Mouse (Mus musculus) intestine, embryonic 15.5 days (tissue): ENCODE measurements at regions not wholly inside any gene's neighbourhood (a gene's known extent, or its start where the extent isn't known, plus 50 kb on each side); places are given as distances from the start of the nearest gene placed in this dataset.

ENCODE experiments used
- ATAC-seq: fragments of 200-750 bp; cut with Nextera tagmentation; 2 replicates; pipeline ENCODE4 v1.8.0; 2017; ENCODE audit warnings: moderate TSS enrichment, moderate library complexity
- H3K27ac ChIP-seq: fragments of 300-500 bp; sonication (generic); 2 replicates; pipeline ENCODE4 v1.5.1; 2015; ENCODE audit warnings: mild to moderate bottlenecking, inconsistent platforms
- H3K27me3 ChIP-seq: fragments of 300-500 bp; sonication (generic); replicated peaks from 2 replicates; pipeline ENCODE4 v1.6.1; 2015; ENCODE audit warnings: inconsistent platforms
- H3K36me3 ChIP-seq: fragments of 300-500 bp; sonication (generic); 2 replicates; pipeline ENCODE4 v1.6.1; 2015; ENCODE audit warnings: inconsistent platforms
- H3K4me1 ChIP-seq: fragments of 300-500 bp; sonication (generic); replicated peaks from 2 replicates; pipeline ENCODE4 v1.6.1; 2015; ENCODE audit warnings: inconsistent platforms
- H3K4me2 ChIP-seq: fragments of 300-500 bp; sonication (generic); replicated peaks from 2 replicates; pipeline ENCODE4 v1.6.1; 2015; ENCODE audit warnings: mild to moderate bottlenecking, inconsistent platforms
- H3K4me3 ChIP-seq: fragments of 300-500 bp; sonication (generic); replicated peaks from 2 replicates; pipeline ENCODE4 v1.5.1; 2015; ENCODE audit warnings: inconsistent platforms
- H3K9ac ChIP-seq: fragments of 300-500 bp; sonication (generic); 2 replicates; pipeline ENCODE4 v1.6.1; 2015; ENCODE audit warnings: inconsistent platforms
- H3K9me3 ChIP-seq: fragments of 300-500 bp; sonication (generic); 2 replicates; pipeline ENCODE4 v1.6.1; 2016; ENCODE audit warnings: inconsistent platforms
- WGBS: fragments of 180-500 bp; shearing (Covaris S2); methylation state at CpG from one replicate; pipeline ENCODE4 v1.1.7; 2015; 5-methylcytosine and 5-hydroxymethylcytosine counted together

DNA sequence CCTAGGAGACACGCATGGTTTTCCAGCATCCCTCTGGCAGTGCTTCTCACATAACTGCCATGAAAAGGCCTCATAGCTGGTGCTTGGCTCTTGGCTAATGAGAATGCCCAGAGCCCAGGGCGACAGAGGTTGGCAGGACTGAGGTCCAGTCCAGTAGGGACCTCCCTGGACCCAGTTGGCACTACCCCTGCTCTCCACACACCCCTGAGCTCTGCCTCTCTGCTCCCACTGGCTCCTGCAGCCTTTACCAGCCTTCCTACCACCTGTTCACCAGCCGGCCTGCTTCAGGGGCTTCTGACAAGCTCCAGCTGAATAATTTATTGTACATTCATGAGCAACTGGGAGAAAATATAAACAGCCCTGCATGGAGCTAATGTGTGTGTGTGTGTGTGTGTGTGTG, 82.0 kb upstream of the Ppp1r26 start:
- Histone ChIP-seq H3K9ac (no peak overlapping the region), H3K4me1 (peaks cover 6% of the 10 kb centered on the region), H3K27ac (0 out of 2 replicates have a peak overlapping the region, but pooled peaks have one; percentile 36), H3K9me3 (no peaks in the 10 kb centered on the region), H3K36me3 (no peaks in the 10 kb centered on the region), H3K4me3 (no peak overlapping the region), H3K27me3 (no peaks in the 10 kb centered on the region), H3K4me2 (no peak overlapping the region)
- ATAC-seq = no peak
- 39% methylated on average over 3 of the region's 3 CpGs for WGBS

DNA sequence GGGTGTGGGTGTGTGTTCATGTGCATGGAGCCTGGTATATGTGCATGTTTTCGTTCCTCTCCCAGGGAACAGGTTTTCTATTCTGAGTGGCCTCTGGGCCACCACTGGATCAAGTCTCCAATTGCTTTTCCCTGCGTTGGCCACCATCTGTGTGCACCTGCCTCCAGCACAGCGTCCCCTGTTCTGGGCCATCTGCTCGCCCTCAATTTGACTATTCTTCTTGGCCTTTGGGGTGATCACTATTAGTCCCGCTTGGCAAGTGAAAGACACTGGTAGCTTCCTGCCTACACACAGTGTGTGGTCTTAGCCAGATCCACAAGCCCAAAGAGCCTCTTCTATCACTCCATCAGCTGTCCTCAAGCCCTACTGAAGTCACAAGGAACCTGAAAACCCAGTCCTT, 80.8 kb upstream of the Ppp1r26 start:
- H3K27me3 ChIP-seq = no peaks in the 10 kb centered on the region
- no peak overlapping the region for H3K27ac ChIP-seq
- H3K4me2 ChIP-seq = no peak overlapping the region
- no peak for ATAC-seq
- peaks cover 17% of the 10 kb centered on the region for H3K4me1 ChIP-seq
- no peak overlapping the region for H3K4me3 ChIP-seq
- H3K9me3 ChIP-seq = no peaks in the 10 kb centered on the region
- no peak overlapping the region for H3K9ac ChIP-seq
- H3K36me3 ChIP-seq = no peaks in the 10 kb centered on the region
- WGBS = 85% methylated on average over 5 of the region's 5 CpGs

DNA sequence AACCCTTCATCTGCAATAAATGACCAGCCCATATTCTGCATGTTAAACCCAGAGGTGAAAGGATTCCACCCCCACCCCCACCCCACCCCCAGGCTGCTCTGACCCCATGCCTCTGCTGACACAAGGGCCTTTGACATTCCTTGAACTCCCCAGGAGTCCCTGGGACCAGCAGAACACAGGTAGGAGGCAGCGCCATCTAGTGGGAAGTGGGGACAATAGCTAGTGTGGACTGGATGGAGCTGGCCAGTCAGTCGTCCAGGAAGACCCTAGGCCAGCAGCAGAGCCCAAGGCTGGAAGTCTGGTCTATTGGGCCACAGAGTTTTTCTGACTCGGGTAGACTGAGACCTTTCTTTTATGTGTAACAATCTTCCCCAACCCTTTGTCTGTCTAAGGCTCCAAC, 71.8 kb upstream of the Ppp1r26 start:
- Histone ChIP-seq H3K36me3 (no peaks in the 10 kb centered on the region), H3K27me3 (no peaks in the 10 kb centered on the region), H3K9ac (no peak overlapping the region), H3K9me3 (no peaks in the 10 kb centered on the region), H3K4me2 (no peak overlapping the region), H3K4me3 (no peak overlapping the region), H3K27ac (no peak overlapping the region), H3K4me1 (peaks cover 18% of the 10 kb centered on the region)
- peak; percentile 54; the same call in 1 of the 2 replicates for ATAC-seq
- WGBS = 18% methylated on average over 3 of the region's 3 CpGs

DNA sequence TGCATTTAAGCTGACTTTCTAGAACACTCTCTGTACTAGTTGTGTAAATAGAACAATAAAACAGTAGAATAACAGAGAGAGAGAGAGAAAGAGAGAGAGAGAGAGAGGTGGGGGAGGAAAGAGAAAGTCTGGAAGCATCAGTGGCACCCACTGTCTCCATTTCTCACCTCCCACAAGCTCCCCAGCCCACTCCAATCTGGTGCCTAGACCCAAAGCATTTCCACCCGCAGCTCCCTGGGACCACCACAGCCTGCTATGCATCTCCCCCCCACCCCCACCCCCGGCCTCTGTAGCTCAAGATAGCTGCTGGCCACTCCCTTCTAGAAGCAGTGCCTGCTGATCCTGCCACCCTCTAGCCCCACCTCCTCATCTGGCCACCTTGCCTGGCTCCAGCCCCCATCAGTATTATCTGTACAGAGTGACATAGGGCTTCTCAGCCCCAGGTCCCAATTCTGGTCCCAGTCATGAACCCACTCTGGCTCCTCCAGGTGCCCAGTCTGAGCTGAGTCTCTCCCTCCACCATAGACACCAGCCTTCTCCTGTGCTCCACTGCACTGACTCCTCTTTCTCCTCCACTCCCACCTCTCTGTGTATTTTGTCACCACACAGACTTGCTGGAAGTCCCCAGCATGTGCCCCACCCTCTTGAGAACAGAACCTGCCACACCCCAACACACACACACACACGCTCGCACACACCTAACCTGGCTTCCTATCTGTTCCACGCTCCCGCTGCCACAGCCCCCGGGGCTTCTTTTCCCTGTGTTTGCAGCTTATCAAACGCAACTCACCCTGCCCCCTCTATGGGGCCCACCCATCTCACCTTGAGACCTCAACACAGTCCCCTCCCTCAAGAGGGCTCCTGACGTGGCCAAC, 68.4 kb upstream of the Ppp1r26 start:
- H3K27me3 ChIP-seq = no peaks in the 10 kb centered on the region
- no peak overlapping the region for H3K27ac ChIP-seq
- peak; percentile 67 for ATAC-seq
- H3K4me1 ChIP-seq = peaks cover 8% of the 10 kb centered on the region; the same call in 1 of the 2 replicates
- H3K9ac ChIP-seq = no peak overlapping the region
- no peak overlapping the region for H3K4me2 ChIP-seq
- 40% methylated on average over 9 of the region's 9 CpGs for WGBS
- H3K9me3 ChIP-seq = no peaks in the 10 kb centered on the region
- no peak overlapping the region for H3K4me3 ChIP-seq
- no peaks in the 10 kb centered on the region for H3K36me3 ChIP-seq

DNA sequence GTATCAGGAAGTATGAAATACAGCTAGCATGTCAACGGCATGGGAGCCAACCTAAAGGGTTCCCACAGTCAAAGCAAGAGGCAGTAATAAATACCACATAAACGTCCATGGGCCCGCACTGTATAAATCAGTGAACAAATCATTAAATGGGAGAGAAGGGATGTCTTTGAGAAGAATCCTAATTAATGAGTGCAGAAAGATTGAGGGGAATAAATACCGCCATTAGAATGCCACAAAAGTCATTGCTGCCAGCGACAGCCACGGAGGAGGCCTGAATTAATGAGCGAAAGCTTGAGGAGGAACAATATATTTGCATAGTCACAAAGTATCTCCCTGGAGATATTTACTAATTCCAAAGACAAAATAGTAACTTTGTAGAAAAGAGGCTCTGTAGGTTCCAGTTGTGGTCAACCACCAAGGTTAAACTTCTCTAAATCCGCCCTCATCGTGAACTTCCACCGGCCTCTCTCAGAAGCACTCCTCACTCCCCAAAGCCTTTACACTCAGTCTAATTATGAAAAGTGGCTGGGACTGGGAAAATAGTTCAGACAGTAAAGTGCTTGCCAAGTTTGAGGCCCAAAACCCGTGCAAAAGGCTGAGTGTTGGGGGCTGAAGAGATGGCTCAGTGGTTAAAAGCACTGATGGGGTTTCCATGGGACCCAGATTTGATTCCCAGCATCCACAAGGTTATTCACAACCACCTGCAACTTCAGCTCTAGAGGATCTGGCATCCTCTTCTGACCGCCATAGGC, 64.4 kb upstream of the Ppp1r26 start:
- H3K36me3 ChIP-seq = no peaks in the 10 kb centered on the region
- peaks cover 9% of the 10 kb centered on the region for H3K4me1 ChIP-seq
- 87% methylated on average over 12 of the region's 12 CpGs for WGBS
- no peak overlapping the region for H3K27ac ChIP-seq
- no peaks in the 10 kb centered on the region for H3K27me3 ChIP-seq
- no peak for ATAC-seq
- H3K4me2 ChIP-seq = no peak overlapping the region
- no peaks in the 10 kb centered on the region for H3K9me3 ChIP-seq
- no peak overlapping the region for H3K9ac ChIP-seq
- no peak overlapping the region for H3K4me3 ChIP-seq

DNA sequence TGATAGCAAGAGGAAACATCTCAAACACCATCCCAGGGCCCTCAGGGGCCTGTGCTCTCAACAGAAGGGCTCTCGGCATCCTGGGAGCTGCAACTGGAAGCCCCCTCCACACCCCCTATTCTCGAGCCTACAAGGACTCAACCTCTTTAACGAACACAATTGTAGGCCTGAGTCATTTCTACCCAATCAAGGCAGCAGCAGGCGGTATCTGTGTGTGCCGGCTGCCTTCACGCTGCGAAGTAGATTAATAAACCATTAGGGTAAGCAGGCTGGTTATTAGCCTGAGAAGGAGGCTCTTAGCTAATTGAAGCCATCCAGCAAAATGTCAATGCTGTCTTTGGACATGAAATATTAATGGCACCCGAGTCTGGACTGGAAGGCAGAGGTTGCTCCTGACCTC, 61.7 kb upstream of the Ppp1r26 start:
- Histone ChIP-seq H3K9ac (no peak overlapping the region), H3K4me2 (no peak overlapping the region), H3K4me1 (peaks cover 10% of the 10 kb centered on the region; the same call in 1 of the 2 replicates), H3K27ac (no peak overlapping the region), H3K27me3 (no peaks in the 10 kb centered on the region), H3K36me3 (no peaks in the 10 kb centered on the region), H3K9me3 (no peaks in the 10 kb centered on the region), H3K4me3 (no peak overlapping the region)
- 68% methylated on average over 8 of the region's 8 CpGs for whole genome bisulfite sequencing
- no peak for ATAC-seq

DNA sequence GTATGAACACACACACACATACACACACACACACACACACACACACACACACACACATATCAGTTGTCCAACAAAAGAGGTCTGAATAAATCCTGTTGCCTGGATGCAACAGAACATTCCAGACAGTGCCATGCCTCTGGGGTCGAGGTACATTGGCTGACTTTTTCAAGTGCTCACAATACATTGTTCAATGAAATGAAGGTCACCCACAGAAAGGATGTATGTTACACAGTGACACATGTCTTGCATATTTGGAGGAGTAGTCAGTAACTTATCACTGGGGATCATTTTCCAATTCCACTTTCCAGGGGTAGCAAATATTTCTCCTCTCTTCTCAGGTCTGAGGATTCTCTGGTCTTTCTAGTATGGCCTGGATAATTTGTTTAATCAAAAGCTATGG, 59.8 kb upstream of the Ppp1r26 start:
- WGBS = 74% methylated on average over 1 of the region's 1 CpGs
- no peak overlapping the region for H3K4me3 ChIP-seq
- H3K36me3 ChIP-seq = no peaks in the 10 kb centered on the region
- H3K9me3 ChIP-seq = no peaks in the 10 kb centered on the region
- no peaks in the 10 kb centered on the region for H3K27me3 ChIP-seq
- H3K4me2 ChIP-seq = no peak overlapping the region
- ATAC-seq = no peak
- H3K9ac ChIP-seq = no peak overlapping the region
- H3K27ac ChIP-seq = no peak overlapping the region
- peaks cover 10% of the 10 kb centered on the region; the same call in 1 of the 2 replicates for H3K4me1 ChIP-seq

DNA sequence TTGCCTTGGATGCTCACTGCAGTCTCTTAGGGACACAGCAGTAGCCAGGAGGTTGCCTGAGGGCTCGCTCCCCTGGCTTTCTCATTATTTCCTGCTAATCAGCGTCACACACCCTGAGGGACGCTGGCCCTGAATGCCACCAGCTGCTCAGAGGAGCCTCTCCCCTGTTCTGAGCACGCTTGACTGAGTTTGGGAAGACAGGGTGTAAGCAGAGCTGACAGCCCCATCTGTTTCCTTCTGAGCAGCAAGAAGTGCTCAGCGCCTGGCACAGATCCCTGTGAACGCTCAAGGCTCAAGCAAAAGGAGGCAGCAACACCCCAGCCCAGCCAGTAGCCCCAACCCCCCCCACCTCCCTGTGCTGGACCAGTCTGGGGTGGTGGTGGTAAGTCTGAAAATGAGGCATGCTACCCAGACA, 59.2 kb upstream of the Ppp1r26 start:
- Histone ChIP-seq H3K9ac (no peak overlapping the region), H3K36me3 (no peaks in the 10 kb centered on the region), H3K9me3 (no peaks in the 10 kb centered on the region), H3K4me1 (peaks cover 10% of the 10 kb centered on the region; the same call in 1 of the 2 replicates), H3K27ac (no peak overlapping the region; the same call in 1 of the 2 replicates), H3K27me3 (no peaks in the 10 kb centered on the region), H3K4me3 (no peak overlapping the region), H3K4me2 (no peak overlapping the region)
- ATAC-seq = peak; percentile 43; the same call in 1 of the 2 replicates
- WGBS = 26% methylated on average over 6 of the region's 6 CpGs

DNA sequence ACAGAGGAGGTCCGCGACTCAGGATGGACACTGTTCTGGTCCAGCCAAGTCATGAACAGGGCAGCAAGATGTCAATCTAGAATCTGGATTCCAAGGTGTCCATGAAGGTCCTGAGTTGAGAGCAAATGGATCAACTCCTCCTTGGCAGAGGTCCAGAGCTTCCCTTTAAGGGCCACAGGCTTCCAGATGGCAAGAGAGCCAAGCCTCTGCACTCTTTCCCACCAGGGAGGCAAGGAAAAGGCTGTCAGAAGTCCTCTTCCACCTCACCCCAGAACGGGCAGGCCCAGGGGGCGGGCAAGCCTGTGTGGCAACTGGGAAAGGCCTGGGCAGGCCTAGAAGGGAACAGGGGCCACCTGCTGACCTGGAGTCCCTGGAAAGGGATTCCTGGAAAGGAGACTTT, 58.7 kb upstream of the Ppp1r26 start:
- 0 out of 2 replicates have a peak, but pooled peaks have one; percentile 15 for ATAC-seq
- Histone ChIP-seq H3K27ac (no peak overlapping the region), H3K9ac (no peak overlapping the region), H3K4me2 (no peak overlapping the region), H3K4me3 (no peak overlapping the region), H3K4me1 (peaks cover 10% of the 10 kb centered on the region; the same call in 1 of the 2 replicates), H3K9me3 (no peaks in the 10 kb centered on the region), H3K36me3 (no peaks in the 10 kb centered on the region), H3K27me3 (no peaks in the 10 kb centered on the region)
- WGBS = 73% methylated on average over 4 of the region's 4 CpGs

DNA sequence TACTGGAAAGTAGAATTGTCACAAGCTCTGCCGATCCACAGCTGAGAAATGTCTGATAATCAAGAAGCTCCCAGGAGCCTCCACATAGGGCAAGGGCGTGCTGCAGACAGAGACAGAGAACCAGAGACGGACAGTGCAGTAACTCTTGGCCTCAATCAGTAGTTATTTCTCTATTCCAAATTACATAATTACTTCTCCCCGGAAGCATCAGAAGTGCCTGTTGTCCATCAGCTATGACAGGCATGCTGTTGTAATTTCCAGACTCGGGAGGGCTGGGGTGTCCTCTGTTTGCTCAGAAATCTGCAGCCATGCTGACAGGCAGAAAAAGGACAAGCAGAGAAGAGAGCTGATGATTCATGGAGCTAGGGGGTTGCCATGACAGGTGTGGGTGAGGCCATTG, 56.9 kb upstream of the Ppp1r26 start:
- H3K27ac ChIP-seq = no peak overlapping the region
- no peaks in the 10 kb centered on the region for H3K36me3 ChIP-seq
- no peaks in the 10 kb centered on the region for H3K27me3 ChIP-seq
- H3K4me3 ChIP-seq = no peak overlapping the region
- 53% methylated on average over 5 of the region's 5 CpGs for WGBS
- H3K9ac ChIP-seq = no peak overlapping the region
- H3K4me2 ChIP-seq = no peak overlapping the region
- peaks cover 10% of the 10 kb centered on the region; the same call in 1 of the 2 replicates for H3K4me1 ChIP-seq
- ATAC-seq = no peak
- H3K9me3 ChIP-seq = no peaks in the 10 kb centered on the region

DNA sequence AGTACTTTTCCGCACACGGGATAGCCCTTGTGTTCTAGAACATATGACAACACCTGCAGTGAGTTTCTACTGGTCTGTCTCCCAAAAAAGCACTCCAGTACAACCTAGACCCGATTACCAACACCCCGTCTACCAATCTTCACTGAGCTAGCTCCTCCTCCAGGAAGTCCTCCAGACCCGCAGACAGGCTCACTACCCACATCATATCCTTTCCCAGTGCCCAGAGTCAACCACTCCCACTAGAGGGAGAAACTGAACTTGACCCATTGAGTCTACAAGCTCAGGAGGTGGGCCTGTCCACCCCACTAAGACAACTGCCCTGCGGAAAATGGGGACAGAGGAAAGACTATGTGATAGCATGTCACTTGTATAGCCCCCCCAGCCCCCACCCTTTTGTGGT, 51.2 kb upstream of the Ppp1r26 start:
- no peak overlapping the region for H3K27ac ChIP-seq
- no peaks in the 10 kb centered on the region for H3K36me3 ChIP-seq
- no peaks in the 10 kb centered on the region for H3K27me3 ChIP-seq
- H3K4me3 ChIP-seq = no peak overlapping the region
- ATAC-seq = no peak
- H3K9me3 ChIP-seq = no peaks in the 10 kb centered on the region
- WGBS = 83% methylated on average over 6 of the region's 6 CpGs
- no peak overlapping the region for H3K4me2 ChIP-seq
- no peak overlapping the region for H3K9ac ChIP-seq
- H3K4me1 ChIP-seq = no peaks in the 10 kb centered on the region
